Mouse (Mus musculus) heart, adult 8-10 months (tissue): Measurements from ENCODE around the gene Grn. TPM values are rescaled to one million over a fixed set of nuclear protein-coding genes. Genes with fewer than 3 reads are reported as not detected.
"Not testable (repeated sequence)": the region's sequence is repeated elsewhere in the genome, so short reads cannot be mapped to it uniquely, and the experiment has no call there.

Experiments
- DNase-seq: peaks from one replicate; pipeline ENCODE4 v3.0.0; 2022; ENCODE audit warnings: low spot score
- total RNA-seq, 4 experiments: library from RNA; stranded (reverse); gene quantifications; 2 replicates each; pipeline ENCODE4 v1.2.4; 2022

Grn gene
- total RNA-seq = 10 to 100 TPM; 76.5 to 84.8 (median 79.6) TPM

DNA sequence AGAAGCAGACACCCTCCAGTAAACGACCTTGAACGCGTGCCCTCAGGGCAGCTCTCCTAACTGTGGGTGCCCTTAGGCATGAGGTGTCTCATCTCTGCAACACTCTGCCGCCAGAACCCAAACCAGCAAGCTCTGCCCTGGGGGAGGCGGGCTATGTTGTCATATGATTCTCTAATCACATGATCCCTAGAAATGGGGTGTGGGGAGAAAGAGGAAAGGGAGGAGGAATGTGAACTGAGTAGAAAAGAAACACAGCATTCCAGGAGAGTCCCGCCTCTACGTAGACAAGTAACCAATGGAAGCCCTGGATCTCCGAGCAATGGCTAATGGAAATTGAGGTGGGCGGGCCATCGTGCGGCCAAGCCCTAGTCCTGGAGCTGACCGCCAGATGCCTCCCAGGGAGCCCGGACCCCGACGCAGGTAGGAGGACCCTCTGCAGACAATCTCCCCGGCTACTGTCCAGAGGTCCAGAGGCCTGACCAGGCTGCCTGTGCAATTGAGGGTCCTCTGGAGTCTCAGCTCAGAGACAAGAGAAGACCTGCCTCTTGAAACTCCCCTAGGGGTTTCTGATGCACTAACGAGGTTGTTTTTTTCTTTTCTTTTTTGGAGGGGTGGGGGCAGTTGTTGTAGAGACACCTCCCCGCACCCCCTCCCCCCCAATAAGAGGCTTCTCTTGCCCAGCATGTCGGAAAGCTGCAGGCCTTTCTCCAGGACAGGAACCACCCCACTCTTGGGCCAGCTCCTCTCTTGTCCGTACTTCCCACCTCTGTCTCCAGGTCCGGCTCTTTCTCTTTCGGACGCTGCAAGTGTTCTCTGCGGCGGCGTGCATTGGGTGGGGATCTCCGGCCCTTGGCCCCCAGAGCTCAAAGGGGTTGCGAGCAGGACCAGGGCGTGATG is at the start of gene Grn:
Gene Grn (plus strand): TSS at position 195 of the 897 bp plus-strand sequence.
- DNase-seq = peak; percentile 96

DNA sequence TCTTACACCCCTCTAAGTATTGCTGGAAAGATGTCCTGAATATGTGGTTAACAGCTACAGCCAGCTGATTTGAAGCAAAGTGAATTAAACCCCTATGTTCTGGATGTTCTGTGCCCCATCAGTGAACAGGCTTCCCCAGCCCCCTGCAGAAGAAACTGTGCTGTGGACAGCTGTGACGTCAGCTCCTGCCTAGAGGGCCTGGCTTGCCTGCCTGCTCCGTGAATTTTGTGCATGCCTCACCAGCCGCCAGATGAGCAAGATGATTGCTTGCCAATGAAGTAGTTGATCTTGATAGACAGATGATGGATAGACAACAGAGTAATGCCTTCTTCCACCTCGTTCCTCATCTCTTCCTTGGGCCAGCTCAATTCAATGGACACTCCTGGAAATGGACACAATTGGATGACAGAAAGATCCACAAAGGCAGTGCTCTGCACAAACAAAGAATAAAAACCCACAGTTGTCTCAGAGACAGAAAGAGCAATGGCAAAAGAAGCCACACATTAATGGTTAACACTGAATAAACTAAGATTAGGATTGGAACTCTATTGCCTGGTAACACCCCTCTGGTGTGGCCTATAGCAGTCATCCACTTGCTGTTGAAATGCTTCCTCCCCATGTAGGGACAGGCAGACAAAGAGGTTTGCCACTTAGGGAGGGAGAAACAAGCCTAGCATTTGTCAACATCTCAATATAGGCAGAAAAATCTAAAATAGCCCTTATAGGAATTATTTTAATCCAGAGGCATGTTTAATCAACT is 48.6 kb upstream of the Grn start:
- DNase-seq = no peak

DNA sequence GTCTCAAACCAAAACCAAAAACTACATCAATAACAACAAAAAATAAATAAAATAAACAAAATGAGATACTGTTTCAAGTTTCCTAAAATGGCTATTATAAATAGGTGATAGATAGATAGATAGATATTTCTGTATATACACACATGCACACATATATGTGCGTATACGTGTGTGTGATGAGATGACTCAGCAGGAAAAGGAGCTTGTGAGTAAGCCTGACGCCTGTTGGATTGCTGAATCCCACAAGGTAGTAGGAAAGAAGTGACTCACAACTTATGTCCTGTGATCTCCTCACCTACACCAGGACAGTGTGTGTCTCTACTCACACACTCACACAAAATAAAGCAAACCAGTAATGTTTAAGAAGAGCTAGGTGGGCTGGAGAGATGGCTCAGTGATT is 47.3 kb upstream of the Grn start:
- DNase-seq = no peak

DNA sequence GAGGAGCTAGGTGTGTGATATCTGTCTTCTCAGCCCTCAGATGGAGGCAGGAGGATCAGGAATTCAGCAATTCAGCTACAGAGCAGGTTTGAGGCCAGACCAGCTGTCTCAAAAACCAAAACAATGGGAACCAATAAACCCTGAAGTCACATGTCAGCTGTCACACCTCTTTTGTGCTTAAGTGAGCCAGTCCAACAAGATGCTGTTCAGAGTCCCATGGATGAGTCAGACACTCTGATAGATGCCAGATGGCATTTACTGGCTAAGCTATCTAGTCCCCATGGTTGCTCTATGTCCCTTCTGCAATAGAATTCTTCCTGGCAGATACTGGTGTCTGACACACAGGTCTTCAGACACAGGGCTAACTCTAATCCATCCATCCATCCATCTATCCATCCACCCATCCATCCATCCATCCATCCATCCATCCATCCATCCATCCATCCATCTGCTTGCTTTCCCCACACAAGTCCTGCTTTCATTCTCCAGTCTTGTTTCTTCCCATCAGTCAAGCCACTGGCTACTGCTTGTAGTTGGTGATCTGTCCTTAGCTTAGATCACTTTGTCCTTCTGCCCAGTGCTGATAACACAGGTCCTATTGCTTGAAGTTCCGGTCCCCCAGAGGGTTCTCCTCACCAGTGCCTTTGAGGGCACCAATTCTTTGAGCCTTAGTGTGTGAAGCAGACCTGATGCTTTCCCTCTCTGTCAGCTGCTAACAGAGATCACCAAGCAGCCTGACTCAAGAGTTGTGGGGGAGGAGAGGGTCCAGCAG is 46.6 kb upstream of the Grn start:
- DNase-seq = no peak

DNA sequence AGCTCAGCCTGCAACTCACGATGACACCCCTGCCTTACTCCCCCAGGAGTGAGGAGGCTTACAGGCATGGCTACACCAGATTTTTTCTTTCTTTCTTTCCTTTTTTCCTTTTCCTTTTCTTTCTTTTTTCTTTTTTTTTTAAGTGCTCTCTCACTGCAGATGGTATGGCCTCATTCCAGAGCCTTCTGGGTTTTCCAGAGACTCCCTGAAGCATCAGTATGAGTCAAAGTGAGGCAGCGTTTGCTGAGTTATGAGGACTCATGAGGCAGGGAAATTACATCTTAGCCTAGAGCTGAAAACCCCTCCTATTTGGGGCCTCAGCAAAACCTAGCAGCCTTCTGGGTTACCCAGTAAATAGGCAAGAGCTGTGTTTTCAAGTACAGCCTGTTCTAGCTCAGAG is 45.7 kb upstream of the Grn start:
- no peak for DNase-seq

DNA sequence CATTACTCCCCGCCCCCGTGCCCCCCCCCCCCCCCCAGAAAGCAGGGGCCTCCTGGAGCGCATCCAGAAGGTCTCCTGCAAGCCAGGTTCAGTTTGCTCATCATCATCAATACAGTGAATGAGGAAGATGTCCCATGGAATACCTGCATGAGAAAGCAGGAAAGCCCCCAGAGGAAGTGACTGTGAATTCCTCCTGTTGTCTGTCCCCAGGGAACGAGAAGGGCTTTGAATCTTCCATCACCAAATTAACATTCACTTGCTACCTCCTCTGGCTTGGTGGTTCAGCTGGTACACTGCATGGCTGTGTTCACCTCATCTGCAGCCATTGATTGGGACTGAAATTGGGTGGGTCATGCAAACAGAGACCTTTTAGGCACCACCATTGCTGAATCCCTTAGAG is 45.0 kb upstream of the Grn start:
- DNase-seq = no peak

DNA sequence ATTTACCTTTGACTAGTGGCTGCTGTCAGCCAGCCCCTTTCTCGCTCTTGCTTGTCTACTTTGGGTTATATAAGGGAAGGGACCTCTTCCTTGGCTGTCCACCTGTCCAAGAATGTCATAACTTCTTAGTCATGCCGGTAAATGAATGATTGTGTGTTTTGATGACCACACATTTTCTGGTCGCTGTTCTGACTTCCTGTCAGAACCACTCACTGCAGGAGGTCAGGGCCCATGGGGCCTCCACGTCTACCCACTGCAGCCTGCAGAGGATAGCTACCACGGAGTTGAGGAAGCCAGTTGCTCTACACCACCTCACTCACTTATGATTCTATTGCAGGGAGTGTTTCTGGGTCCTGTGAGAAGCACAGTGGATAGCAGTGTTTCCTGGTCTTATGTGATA is 44.0 kb upstream of the Grn start:
- no peak for DNase-seq

DNA sequence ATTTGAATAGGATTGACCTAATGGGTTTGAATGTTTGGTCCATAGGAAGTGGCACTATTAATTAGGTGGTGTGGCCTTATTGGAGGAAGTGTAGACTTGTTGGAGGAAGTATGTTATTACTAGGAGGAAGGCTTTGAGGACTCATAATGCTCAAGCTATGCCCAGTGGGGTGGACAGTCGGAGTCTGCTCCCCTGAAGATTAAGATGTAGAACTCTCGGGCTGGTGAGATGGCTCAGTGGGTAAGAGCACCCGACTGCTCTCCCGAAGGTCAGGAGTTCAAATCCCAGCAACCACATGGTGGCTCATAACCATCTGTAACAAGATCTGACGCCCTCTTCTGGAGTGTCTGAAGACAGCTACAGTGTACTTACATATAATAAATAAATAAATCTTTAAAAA is 40.7 kb upstream of the Grn start:
- not testable (repeated sequence) for DNase-seq

DNA sequence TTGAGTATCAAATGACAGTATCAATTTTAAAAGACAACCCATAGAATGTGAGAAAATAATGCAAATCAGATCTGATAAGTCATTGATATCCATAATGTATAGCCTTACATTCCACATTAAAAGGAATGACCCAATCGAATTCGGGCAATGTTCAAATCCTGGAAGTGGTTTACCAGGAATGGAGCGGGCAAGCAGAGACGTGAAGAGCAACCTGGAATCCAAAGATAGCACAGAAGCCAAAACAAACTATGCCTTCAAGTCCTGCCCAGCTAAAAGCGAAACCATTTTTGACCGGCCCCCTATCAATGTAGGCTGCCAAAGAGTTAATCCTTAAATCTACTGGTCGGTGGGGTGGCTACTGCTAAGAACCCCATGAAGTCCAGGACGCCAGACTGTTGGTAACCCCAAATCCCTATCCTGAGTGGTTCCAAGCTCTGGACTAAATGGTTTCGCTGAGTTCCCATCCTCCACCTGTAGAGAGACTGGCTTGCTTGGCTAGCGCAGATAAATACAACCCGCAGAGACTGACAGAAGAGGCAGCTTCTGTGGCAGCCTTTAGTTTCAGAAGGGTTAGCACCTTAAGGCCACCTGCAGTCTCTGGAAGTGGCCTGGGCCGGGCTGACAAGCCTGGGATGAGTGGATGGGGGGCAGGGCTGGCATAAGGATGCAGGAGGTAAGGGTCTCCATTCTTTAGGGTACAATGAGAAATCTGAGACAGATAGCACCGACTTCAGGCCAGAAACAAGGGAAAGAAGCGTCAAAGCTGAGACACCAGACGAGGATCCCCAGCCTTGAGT is 37.5 kb upstream of the Grn start:
- DNase-seq = no peak

DNA sequence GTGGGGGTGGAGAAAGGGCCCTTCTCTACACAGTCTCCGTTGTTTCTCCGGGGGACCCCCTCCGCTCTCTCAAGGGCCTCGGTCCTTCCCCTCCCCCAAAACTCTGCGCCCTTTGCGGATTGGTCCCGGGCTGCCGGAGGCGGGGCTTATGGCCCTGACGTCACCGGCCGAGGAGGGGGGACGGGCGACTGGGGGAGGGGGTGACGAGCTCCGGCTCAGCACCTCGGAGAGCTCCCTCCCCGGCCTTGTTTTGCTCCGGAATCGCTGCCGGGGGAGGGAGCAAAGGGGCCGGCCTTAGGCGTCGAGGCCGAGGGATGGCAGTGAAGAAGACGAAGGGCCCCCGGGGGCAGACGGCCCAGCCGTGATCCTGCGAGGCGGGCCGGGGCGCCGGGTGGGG is 36.9 kb upstream of the Grn start, which contains the start of gene Rundc3a:
Gene Rundc3a (plus strand): TSS at position 166 of the 397 bp plus-strand sequence.
- DNase-seq = no peak

DNA sequence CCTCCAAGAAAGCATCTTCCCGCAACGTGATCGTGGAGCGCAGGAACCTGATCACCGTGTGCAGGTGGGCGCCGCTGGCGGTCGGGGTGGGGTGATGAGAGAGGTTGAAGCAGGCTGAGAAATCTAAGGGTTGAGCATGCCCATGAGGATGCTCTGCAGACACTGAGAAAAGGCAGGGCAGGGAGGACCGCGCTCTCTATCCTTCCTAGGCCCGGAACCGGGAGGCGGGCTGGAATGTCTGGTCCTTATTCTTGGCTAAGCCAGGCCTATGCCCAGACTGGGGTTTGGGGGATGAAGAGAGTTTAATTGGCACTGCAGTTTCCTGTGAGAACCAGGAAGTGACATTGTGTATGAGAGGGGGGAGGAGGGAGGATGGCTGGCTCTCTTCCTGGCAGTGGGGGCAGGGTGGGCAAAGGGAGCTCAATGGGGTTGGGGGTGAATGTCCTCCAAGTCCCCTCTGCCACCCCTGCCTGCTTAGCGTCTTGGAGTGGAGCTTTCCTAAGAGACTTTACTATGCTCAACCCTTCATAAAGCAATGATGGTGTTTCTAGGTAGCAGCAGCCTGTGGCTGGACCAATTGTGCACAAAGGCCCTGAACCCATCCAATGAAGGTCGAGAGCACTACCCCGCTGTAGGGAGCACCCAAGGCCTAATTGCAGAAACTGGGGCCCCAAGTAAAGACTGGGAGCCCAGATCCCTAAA is 36.2 kb upstream of the Grn start:
- DNase-seq = no peak

DNA sequence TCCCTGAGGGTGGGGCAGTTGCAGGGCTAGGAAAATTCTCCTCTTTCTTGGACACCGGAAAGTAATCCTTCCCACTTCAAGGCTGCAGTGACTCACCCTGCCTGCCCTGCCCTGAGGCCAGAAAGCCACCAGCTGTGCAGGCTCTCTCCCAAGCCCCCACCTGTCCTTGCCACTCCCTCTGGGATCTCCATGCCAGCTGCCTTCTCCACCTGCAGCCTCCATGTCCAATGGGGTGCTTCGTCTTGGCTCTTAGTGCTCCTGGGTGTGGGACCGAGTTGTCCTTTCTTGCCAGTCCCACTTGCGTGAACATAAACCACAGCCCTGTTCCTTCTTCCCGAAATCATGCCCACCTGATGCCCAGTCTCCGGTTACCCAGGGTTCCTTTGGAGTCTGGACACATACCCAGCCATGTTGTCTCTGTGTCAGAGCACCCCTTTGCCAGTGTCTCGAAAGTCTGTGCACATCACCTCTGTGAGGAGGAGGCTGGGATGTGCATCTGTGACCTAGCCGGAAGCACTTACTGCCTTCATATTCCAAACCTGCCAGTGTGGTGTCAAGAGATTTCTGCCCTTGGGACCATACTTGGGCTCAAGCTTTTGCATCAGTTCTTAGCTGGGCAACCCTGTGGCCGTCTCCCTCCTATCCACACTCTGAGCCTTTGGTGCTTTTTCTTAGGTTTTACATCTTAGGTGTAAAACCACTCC is 35.5 kb upstream of the Grn start:
- no peak for DNase-seq

DNA sequence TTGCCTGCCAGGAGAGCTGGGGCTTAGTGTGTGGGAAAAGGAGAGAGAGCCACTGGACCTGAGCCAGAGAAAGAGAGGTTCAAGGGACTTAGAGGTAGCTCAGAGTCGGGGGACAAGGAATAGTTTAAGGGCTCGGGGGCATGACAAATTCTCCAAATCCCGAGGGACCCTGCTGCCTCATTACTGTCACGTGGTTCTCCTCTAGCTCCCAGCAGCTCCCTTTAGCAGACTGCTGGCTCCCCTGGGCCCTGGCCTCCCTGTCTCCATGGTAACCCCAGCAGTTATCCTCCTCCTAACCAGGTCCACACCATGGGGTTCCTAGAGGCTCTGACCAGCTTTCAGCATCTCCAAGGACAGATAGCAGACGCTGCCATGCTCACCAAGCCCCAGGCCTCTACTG is 34.9 kb upstream of the Grn start:
- DNase-seq = no peak

DNA sequence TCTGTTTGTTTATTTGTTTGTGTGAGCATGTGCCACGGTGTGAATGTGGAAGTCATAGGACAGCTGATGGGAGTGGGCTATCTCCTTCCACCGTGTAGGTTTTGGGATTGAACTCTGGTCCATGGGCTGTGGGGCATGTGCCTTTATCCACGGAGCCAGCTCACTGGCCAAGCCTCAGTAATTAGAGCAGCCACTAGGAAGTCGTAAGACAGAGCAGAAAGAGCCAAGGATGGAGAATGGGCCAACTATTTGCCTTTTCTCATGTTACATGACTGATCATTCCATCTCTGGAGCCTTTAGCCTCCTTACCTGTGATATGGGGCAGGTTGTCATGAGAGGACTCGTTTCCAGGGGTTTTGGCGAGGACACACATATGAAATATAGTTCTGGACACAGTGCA is 33.9 kb upstream of the Grn start:
- DNase-seq = no peak

DNA sequence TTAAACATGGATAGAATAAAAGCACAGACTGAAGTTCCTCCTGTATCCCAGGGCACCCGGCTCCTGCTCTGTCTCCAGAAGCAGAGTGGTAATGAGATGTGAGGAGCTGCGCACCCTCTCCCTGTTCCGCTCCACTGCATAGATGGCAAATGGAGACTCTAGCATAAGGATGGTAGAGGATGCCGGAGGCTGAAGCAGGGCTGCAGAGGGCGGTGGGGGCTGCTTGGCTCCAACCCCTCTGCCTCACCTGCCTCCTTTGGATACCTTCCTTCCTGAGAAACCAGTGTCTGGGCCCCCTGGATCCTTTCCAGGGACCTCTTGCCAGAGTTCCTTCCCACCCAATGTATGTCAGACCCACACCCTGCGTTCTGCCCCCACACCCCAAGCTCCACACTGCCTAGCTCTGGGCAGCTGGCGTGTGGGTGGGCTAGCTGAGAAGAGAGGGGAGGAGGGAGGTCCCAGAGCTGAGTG is 33.4 kb upstream of the Grn start:
- no peak for DNase-seq

DNA sequence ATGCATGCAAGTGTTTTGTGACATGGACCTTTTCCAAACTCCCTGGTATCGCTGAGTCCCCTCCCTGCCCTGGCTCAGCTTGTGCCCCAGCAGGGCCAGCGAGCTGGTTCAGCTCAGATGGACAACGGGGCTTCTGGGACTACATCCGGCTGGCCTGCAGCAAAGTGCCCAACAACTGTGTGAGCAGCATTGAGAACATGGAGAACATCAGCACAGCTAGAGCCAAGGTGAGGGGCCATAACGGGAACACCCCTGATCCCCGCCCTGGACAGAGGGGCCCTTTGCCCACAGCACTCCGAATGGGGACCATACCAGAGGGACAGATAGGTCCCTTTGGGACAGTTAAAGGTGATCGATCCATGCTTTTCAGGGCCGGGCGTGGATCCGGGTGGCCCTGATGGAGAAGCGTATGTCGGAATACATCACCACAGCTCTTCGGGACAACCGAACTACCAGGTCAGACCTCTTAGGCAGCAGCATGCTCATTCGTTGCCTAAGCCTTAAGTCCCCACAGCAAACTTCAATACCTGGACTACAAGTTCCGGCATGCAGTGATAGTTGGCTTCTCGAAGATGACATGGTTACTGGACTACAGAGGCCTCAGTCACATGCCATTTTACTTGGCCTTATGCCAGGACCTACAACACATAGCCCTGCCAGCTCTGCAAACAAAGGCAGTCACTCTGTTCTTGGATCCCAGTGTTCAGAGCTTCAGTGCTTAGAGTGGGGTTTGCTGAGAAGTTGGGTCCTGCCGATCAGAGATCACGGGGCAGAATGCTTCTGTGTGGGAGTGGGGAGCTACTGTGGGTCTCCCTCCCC is 31.9 kb upstream of the Grn start:
- DNase-seq = no peak

DNA sequence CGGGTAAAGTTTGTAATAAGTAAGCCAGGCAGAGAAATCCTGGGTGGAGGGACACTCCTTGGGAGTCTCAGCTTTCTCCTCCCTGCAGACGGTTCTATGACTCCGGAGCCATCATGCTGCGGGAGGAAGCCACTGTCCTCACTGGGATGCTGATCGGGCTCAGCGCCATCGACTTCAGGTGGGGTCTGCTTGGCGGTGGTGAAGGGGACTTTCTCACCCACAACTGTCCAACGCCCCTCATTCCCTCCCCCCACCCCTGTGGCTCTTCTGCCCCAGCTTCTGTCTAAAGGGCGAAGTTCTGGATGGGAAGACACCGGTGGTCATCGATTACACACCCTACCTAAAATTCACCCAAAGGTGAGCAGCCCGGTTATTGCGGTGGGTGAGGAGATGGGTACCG is 31.0 kb upstream of the Grn start:
- no peak for DNase-seq

DNA sequence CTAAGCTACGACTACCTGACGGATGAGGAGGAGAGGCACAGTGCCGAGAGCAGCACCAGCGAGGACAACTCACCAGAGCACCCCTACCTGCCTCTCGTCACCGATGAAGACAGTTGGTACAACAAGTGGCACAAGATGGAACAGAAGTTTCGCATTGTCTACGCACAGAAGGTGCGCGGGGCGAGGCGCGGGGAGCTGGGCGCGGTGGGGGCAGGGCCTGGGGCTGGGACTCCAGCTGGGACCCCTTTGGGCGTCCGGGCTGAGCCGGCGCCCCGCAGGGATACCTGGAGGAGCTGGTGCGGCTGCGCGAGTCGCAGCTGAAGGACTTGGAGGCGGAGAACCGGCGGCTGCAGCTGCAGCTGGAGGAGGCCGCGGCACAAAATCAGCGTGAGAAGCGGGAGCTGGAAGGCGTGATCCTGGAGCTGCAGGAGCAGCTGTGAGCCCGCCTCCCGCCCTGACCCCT is 30.5 kb upstream of the Grn start:
- DNase-seq = no peak

DNA sequence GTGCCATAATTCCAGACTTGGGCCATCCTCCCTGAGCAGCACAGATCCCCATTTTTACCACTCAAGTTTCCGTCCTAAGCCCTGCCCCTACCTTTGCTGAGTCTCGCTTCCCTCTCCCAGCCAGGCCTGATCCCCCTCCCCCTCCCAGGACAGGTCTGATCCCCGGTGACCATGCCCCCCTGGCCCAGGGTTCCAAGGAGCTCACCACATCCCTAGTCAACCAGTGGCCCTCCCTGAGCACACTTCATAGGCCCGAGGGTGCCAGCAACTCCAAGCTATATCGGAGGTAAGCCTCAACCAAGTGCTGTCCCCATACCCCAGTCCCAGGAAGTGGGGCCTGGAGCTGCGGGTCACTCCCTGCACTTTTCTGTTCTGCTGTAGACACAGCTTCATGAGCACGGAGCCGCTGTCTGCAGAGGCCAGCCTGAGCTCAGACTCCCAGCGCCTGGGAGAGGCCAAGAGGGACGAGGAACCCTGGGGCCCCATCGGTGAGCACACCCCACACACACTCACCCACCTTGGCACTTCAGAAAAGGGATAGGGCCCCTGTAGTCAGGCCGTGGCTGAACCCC is 29.5 kb upstream of the Grn start:
- no peak for DNase-seq
